Mouse (Mus musculus) layer of hippocampus, adult 2 months (tissue): ENCODE data around the gene Cyp4f17. TPM values are rescaled to one million over a fixed set of nuclear protein-coding genes. Genes with fewer than 3 reads are reported as not detected.
"Not testable (repeated sequence)": the region's sequence is repeated elsewhere in the genome, so short reads cannot be mapped to it uniquely, and the experiment has no call there.

Experiments used
- DNase-seq, 2 experiments: peaks; one replicate each; pipeline ENCODE4 v3.0.0; 2022; ENCODE audit warnings: low spot score in 2 of 2
- H3K27ac ChIP-seq: fragments of 200-600 bp; 2 replicates; pipeline ENCODE4 v1.8.1; 2022
- H3K4me3 ChIP-seq: fragments of 200-600 bp; 2 replicates; pipeline ENCODE4 v1.8.1; 2022; ENCODE audit warnings: mild to moderate bottlenecking
- CTCF ChIP-seq: fragments of 200-600 bp; conservative IDR thresholded peaks from 2 replicates; pipeline ENCODE4 v1.8.1; 2022; ENCODE audit warnings: antibody characterized with exemption, mild to moderate bottlenecking, moderate library complexity
- total RNA-seq, 2 experiments: library from RNA; stranded (reverse); gene quantifications; 2 replicates each; pipeline ENCODE4 v1.2.3; 2021

Cyp4f17 gene
- total RNA-seq, 2 experiments from 2014 or later: 3.2 to 4.4 TPM

GRCm38 (mm10) chr17:32501051-32501450 lies 4.8 kb upstream of the Cyp4f17 start:
- Histone ChIP-seq H3K27ac (no peak overlapping the region), H3K4me3 (no peak overlapping the region)
- TF ChIP-seq CTCF: no peak
- DNase-seq: no peak

- no peak for TF ChIP-seq CTCF
- no peak overlapping the region for H3K27ac ChIP-seq
- H3K4me3 ChIP-seq: no peak overlapping the region
- no peak for DNase-seq
Observed at GRCm38 (mm10) chr17:32503111-32503510, 2.7 kb upstream of the Cyp4f17 start.

- DNase-seq: no peak
- no peak for TF ChIP-seq CTCF
- H3K27ac ChIP-seq: peak overlapping the region; percentile 79
- H3K4me3 ChIP-seq: peak overlapping the region; percentile 53
Observed at GRCm38 (mm10) chr17:32506729-32507245, 937 bp downstream of the Cyp4f17 start.

GRCm38 (mm10) chr17:32516126-32516525 lies 10.3 kb downstream of the Cyp4f17 start:
- no peak for TF ChIP-seq CTCF
- Histone ChIP-seq H3K27ac (no peak overlapping the region), H3K4me3 (no peak overlapping the region)
- no peak for DNase-seq

DNA sequence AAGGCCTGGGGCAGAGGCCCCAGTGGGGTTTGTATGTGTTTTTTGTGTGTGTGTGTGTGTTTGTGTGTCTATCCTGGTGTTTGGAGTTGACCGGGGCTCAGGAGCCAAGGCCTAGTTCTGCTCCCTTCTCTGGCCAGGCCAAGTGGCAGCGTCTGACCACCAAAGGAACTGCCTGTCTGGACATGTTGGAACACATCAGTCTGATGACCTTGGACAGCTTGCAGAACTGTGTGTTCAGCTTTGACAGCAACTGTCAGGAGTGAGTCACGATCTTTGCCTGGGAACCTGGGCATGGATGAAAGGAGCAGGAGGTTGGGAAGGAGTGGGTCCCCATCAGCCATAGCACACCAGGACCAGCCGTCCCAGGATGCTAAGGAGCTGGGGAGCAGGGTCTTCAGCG lies 16.1 kb downstream of the Cyp4f17 start:
- no peak for DNase-seq
- no peak for TF ChIP-seq CTCF
- no peak overlapping the region for H3K4me3 ChIP-seq

GRCm38 (mm10) chr17:32522386-32522785 lies 16.5 kb downstream of the Cyp4f17 start:
- Histone ChIP-seq H3K4me3 (no peak overlapping the region), H3K27ac (no peak overlapping the region)
- no peak for DNase-seq
- TF ChIP-seq CTCF: no peak

More for the DNA sequence above, 16.1 kb downstream of the Cyp4f17 start:
- no peak overlapping the region for H3K27ac ChIP-seq

- no peak overlapping the region for H3K27ac ChIP-seq
- no peak for TF ChIP-seq CTCF
- H3K4me3 ChIP-seq: no peak overlapping the region
- no peak for DNase-seq
Observed at GRCm38 (mm10) chr17:32522816-32523215, 17.0 kb downstream of the Cyp4f17 start.

DNA sequence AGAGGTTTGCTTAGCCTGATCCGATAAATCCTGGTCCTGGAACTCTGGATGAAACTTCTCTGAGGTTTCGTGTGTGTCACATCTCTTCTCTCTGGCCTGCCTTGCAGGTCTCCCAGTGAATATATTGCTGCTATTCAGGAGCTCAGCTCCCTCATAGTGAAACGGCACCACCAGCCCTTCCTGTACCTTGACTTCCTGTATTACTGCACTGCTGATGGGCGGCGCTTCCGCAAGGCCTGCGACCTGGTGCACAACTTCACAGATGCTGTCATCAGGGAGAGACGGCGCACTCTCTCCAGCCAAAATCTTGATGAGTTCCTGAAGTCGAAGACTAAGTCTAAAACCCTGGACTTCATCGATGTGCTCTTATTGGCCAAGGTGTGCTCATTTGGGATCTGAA lies 18.0 kb downstream of the Cyp4f17 start:
- Histone ChIP-seq H3K4me3 (no peak overlapping the region), H3K27ac (no peak overlapping the region)
- no peak for DNase-seq
- no peak for TF ChIP-seq CTCF

GRCm38 (mm10) chr17:32526341-32526740 lies 20.5 kb downstream of the Cyp4f17 start:
- H3K4me3 ChIP-seq, DNase-seq, H3K27ac ChIP-seq: not testable (repeated sequence)

GRCm38 (mm10) chr17:32527748-32528147 lies 21.9 kb downstream of the Cyp4f17 start:
- Histone ChIP-seq H3K27ac (no peak overlapping the region), H3K4me3 (no peak overlapping the region)
- no peak for DNase-seq
- no peak for TF ChIP-seq CTCF

- peak overlapping the region; percentile 14; the same call in 1 of the 2 replicates for H3K4me3 ChIP-seq
- TF ChIP-seq CTCF: peak; percentile 83
- no peak overlapping the region for H3K27ac ChIP-seq
- DNase-seq: peak; percentile 71 to 86
Observed at GRCm38 (mm10) chr17:32528408-32529337, 22.8 kb downstream of the Cyp4f17 start.

DNA sequence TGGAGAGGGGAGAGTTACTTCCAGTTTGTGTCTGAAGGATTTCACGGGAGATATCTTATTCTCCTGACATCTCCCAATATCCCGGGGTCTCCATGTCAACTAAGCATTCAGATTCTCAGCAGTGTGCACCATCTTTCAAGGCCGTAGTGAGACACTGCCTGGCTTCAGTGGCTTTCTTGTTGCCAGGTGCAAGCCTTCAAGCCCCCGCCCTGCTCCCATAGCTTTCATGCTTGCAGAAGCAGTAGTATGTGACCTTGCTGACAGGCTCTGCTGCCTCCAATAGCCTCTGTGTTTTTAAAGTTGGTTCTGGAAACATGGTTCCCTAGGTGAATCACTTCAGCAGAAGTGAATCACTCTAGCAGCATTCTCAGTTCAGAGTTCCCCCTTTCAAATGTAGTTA lies 26.5 kb downstream of the Cyp4f17 start:
- H3K27ac ChIP-seq, DNase-seq, H3K4me3 ChIP-seq: not testable (repeated sequence)

GRCm38 (mm10) chr17:32534068-32534467 lies 28.2 kb downstream of the Cyp4f17 start:
- no peak overlapping the region for H3K4me3 ChIP-seq

GRCm38 (mm10) chr17:32536051-32536866 lies 30.4 kb downstream of the Cyp4f17 start, which contains the start of gene Cyp4f16:
TSS of gene Cyp4f16 (plus strand) at chr17:32536558.
- peak within 1 kb of the TSS; percentile 52 for H3K4me3 ChIP-seq
- DNase-seq: peak; percentile 77 to 83
- H3K27ac ChIP-seq: not testable (repeated sequence)

More at GRCm38 (mm10) chr17:32534068-32534467, 28.2 kb downstream of the Cyp4f17 start:
- DNase-seq: no peak
- H3K27ac ChIP-seq: no peak overlapping the region
- TF ChIP-seq CTCF: no peak
